Mouse (Mus musculus) G1E (cell line): Measurements from ENCODE around the gene St3gal4.

Source experiments
- CTCF ChIP-seq: IDR thresholded peaks from 2 replicates; pipeline ENCODE4 v1.5.1; 2012; ENCODE audit warnings: low read depth, low read length, inconsistent platforms, mixed read lengths
- GATA1 ChIP-seq: IDR thresholded peaks from 2 replicates; pipeline ENCODE4 v1.6.1; 2012; ENCODE audit warnings: borderline replicate concordance, low read length, inconsistent platforms, mixed read lengths
- TAL1 ChIP-seq: conservative IDR thresholded peaks from 2 replicates; pipeline ENCODE4 v1.6.1; 2012; ENCODE audit warnings: low read depth, low read length, inconsistent platforms, mixed read lengths

GRCm38 (mm10) chr9:35123456-35123803 is 4.4 kb upstream of the St3gal4 start:
- TF ChIP-seq CTCF (no peak), TAL1 (no peak), GATA1 (no peak)
